Mouse (Mus musculus) liver, adult 2 months (tissue): ENCODE data around the gene Hspb6.

Experiments
- CTCF ChIP-seq: fragments of 200-500 bp; IDR thresholded peaks from 2 replicates; pipeline ENCODE4 v1.5.1; 2011; ENCODE audit warnings: low read depth, low read length, control low read depth
- POLR2A ChIP-seq: fragments of 200-500 bp; IDR thresholded peaks from 2 replicates; pipeline ENCODE4 v1.6.1; 2011; ENCODE audit warnings: low read length, control low read depth; ENCODE audit not compliant: insufficient read depth; ENCODE audit errors: extremely low read depth

- TF ChIP-seq CTCF (no peak), POLR2A (no peak)
These were observed 29.1 kb upstream of the Hspb6 start for GRCm38 (mm10) chr7:30522871-30523270.
